Mouse (Mus musculus): ENCODE data around the gene Gm4779. TPM values are rescaled to one million over a fixed set of nuclear protein-coding genes. Genes with fewer than 3 reads are reported as not detected.
"Not testable (repeated sequence)": the region's sequence is repeated elsewhere in the genome, so short reads cannot be mapped to it uniquely, and the experiment has no call there.

The Gm4779 gene
- polyA plus RNA-seq (2015; fragmentation: Nextera tagmentation; extraction: Ambion mirVana): 0.25 TPM in 1 of 2 replicates, not detected in the other

DNA sequence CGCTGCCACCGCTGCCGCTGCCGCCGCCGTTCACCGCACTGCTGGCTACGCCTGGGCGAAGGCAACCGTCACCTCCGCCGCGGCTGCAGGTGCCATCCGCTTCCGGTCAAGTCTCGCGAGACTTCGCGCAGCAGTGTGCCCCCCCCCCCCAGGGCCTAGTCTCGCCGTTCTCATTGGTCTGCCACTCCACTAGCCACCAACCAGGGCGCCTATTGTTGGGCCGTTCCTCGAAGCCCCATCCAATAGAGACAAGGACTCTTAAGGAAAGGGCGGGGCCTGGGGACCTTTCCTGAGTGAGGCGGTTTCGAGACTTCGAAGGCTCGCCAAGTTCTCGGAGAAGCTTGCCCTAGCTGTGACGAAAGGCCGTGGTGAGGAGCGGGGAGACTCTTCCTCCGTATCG lies at the start of gene Gm4779, which contains the start of gene 8030474K03Rik:
TSS of gene Gm4779 (minus strand) at position 82 of the 400 bp plus-strand sequence.
TSS of gene 8030474K03Rik (plus strand) at position 315 of the 400 bp plus-strand sequence.
- 95% methylated on average over 29 of the region's 35 CpGs for WGBS
- no peak for ATAC-seq

DNA sequence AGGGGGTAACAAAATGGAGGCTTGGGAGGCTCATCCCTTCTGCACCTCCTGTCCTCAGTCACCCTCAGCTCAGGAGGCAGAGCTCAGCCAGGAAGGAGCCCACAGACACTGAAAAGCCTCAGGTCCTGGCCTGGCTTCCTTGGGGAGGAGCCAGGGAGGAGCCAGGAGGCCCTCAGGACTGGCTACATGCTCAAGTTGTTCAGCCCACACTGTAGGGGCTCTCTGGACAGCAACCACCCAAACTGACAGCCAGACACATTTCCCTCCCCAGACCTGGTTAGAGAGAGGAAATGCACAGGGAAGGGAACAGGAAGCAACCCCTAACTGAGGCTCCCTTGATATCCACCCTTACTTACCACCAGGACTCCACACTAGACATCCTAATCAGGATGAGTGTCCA lies 25.8 kb upstream of the Gm4779 start:
- not testable (repeated sequence) for H3K27ac ChIP-seq (ENCODE audit: low read depth, low read length); H3K9ac ChIP-seq (ENCODE audit: low read depth, low read length); H3K9me3 ChIP-seq (ENCODE audit: control insufficient read depth, low read length); H3K36me3 ChIP-seq (ENCODE audit: control insufficient read depth, insufficient read depth, low read length); H3K4me1 ChIP-seq (ENCODE audit: control insufficient read depth, insufficient read depth, low read depth, low read length); H3K27me3 ChIP-seq (replicated peaks; ENCODE audit: control insufficient read depth, insufficient read depth, low read length); H3K4me2 ChIP-seq (ENCODE audit: low read length); H3K4me3 ChIP-seq (ENCODE audit: low read length); ATAC-seq

More for the DNA sequence above, at the start of gene Gm4779, which contains the start of gene 8030474K03Rik:
- Histone ChIP-seq H3K36me3 (ENCODE audit: control insufficient read depth, insufficient read depth, low read length) (no peaks in the 10 kb centered on the region), H3K4me3 (ENCODE audit: low read length) (no peak within 1 kb of the TSS), H3K9me3 (ENCODE audit: control insufficient read depth, low read length) (peaks cover 3% of the 10 kb centered on the region; the same call in 1 of the 2 replicates), H3K27ac (ENCODE audit: low read depth, low read length) (no peak within 1 kb of the TSS), H3K4me1 (ENCODE audit: control insufficient read depth, insufficient read depth, low read depth, low read length) (no peaks in the 10 kb centered on the region), H3K9ac (ENCODE audit: low read depth, low read length) (no peak within 1 kb of the TSS), H3K27me3 (replicated peaks; ENCODE audit: control insufficient read depth, insufficient read depth, low read length) (no peaks in the 10 kb centered on the region), H3K4me2 (ENCODE audit: low read length) (no peak within 1 kb of the TSS)

DNA sequence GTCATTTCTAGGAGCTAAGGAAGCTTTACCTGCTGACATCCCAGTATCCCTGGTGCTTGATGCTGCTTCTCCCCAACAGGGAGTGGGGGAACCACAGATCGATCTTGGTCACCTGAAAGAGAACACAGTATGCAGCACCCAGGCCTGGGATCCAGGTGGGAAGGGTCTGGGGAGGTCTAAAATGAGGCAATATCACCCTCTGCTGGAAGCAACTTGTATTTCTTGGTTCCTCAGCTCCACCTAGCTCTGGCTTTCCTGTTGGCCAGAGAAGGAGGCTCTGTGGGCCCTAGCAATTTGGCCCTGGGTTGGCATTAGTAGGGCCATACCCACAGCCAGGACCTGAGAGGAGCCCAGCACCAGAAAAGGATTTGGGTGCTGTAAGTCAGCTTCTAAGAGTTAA lies 24.9 kb upstream of the Gm4779 start:
- Histone ChIP-seq H3K36me3 (ENCODE audit: control insufficient read depth, insufficient read depth, low read length) (no peaks in the 10 kb centered on the region), H3K27me3 (replicated peaks; ENCODE audit: control insufficient read depth, insufficient read depth, low read length) (peaks cover 3% of the 10 kb centered on the region; the same call in 1 of the 2 replicates), H3K4me1 (ENCODE audit: control insufficient read depth, insufficient read depth, low read depth, low read length) (no peaks in the 10 kb centered on the region), H3K4me3 (ENCODE audit: low read length) (no peak overlapping the region), H3K27ac (ENCODE audit: low read depth, low read length) (no peak overlapping the region), H3K9ac (ENCODE audit: low read depth, low read length) (no peak overlapping the region), H3K4me2 (ENCODE audit: low read length) (no peak overlapping the region), H3K9me3 (ENCODE audit: control insufficient read depth, low read length) (no peaks in the 10 kb centered on the region)
- ATAC-seq: peak; percentile 58
- 57% methylated on average over 1 of the region's 1 CpGs for WGBS

DNA sequence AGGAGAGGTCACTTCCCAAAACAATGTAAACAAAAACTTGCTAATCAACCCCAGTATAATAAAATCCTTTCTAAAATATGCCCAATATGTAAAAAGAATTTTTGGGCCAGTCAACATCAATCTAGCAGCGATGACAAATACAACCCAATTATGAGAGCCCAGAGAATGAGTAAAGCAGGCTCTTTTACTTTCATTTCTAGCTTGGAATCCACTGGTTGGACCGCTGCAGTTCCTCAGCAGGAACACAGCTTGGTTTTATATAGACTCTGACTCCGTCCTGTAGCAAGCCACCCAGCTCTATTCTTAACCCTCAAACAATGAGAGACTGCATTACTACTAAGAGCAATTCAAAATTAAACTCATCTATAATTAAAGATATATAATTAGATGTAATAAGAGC lies 17.5 kb upstream of the Gm4779 start:
- WGBS: 72% methylated on average over 3 of the region's 3 CpGs
- H3K36me3 ChIP-seq (ENCODE audit: control insufficient read depth, insufficient read depth, low read length): no peaks in the 10 kb centered on the region
- H3K27me3 ChIP-seq (replicated peaks; ENCODE audit: control insufficient read depth, insufficient read depth, low read length): no peaks in the 10 kb centered on the region; the same call in 1 of the 2 replicates
- H3K4me1 ChIP-seq (ENCODE audit: control insufficient read depth, insufficient read depth, low read depth, low read length): no peaks in the 10 kb centered on the region
- ATAC-seq: no peak
- H3K27ac ChIP-seq (ENCODE audit: low read depth, low read length): no peak overlapping the region
- H3K9me3 ChIP-seq (ENCODE audit: control insufficient read depth, low read length): no peaks in the 10 kb centered on the region
- H3K9ac ChIP-seq (ENCODE audit: low read depth, low read length): no peak overlapping the region
- no peak overlapping the region for H3K4me2 ChIP-seq (ENCODE audit: low read length)
- H3K4me3 ChIP-seq (ENCODE audit: low read length): no peak overlapping the region

DNA sequence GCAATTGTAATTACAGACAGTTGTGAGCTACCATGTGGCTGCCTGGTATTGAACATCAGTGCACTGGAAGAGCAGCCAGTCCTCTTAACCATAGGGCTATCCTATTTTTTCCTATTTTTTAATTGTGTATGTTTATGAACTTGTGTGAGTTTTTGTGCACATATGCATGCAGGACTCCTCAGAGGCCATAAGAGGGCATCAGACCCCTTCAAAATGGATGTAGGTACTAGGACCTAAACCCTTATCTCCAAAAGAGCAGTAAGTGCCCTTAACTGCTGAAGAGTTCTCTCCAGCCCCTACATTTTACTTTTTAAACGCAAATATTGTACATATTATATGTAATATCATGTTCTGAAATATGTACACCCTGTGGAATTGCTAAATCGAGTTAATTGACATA lies 11.3 kb upstream of the Gm4779 start:
- Histone ChIP-seq H3K27ac (ENCODE audit: low read depth, low read length) (no peak overlapping the region), H3K36me3 (ENCODE audit: control insufficient read depth, insufficient read depth, low read length) (no peaks in the 10 kb centered on the region), H3K9ac (ENCODE audit: low read depth, low read length) (no peak overlapping the region), H3K9me3 (ENCODE audit: control insufficient read depth, low read length) (no peaks in the 10 kb centered on the region), H3K4me1 (ENCODE audit: control insufficient read depth, insufficient read depth, low read depth, low read length) (no peaks in the 10 kb centered on the region), H3K4me2 (ENCODE audit: low read length) (no peak overlapping the region), H3K4me3 (ENCODE audit: low read length) (no peak overlapping the region), H3K27me3 (replicated peaks; ENCODE audit: control insufficient read depth, insufficient read depth, low read length) (no peaks in the 10 kb centered on the region)
- WGBS: 33% methylated on average over 2 of the region's 2 CpGs
- no peak for ATAC-seq

DNA sequence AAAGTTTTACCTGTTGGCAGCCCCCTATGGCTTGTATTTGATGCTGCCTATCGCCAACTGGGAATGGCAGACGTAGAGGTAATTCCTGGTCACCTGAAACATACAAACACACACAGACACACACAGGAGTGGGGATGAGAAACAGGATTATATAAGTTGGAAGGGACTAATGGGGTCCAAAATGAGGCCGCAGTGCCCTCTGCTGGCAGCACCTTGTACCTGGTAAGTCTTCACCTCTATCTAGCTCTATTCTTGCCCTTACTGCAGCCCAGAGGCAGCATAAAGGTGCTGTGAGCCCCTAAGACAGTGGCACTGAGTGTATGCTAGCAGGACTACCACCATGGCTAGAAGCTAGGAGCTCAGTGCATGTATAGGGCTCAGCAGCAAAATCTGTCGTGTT lies 2.7 kb downstream of the Gm4779 start:
- 47% methylated on average over 4 of the region's 4 CpGs for WGBS
- peak; percentile 67; the same call in 1 of the 2 replicates for ATAC-seq
- Histone ChIP-seq H3K27ac (ENCODE audit: low read depth, low read length) (no peak overlapping the region), H3K36me3 (ENCODE audit: control insufficient read depth, insufficient read depth, low read length) (no peaks in the 10 kb centered on the region), H3K4me1 (ENCODE audit: control insufficient read depth, insufficient read depth, low read depth, low read length) (no peaks in the 10 kb centered on the region), H3K4me2 (ENCODE audit: low read length) (no peak overlapping the region), H3K27me3 (replicated peaks; ENCODE audit: control insufficient read depth, insufficient read depth, low read length) (no peaks in the 10 kb centered on the region), H3K4me3 (ENCODE audit: low read length) (no peak overlapping the region), H3K9ac (ENCODE audit: low read depth, low read length) (no peak overlapping the region), H3K9me3 (ENCODE audit: control insufficient read depth, low read length) (peaks cover 3% of the 10 kb centered on the region; the same call in 1 of the 2 replicates)

DNA sequence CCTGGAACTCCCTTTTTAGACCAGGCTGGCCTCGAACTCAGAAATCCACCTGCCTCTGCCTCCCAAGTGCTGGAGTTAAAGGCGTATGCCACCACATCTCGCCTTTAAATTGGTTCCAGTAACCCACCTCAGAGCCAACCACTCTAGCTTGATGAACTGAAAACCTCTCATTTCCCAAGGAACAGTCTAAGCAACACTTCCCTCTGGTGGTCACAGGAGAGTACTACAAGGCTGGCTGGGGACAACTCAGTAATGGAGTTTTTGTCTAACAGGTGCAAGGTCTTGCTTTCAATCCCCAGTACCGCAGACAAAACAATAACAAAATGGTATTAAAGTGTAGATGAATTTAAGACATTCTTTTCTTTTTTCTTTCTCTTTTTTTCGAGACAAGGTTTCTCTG lies 22.2 kb downstream of the Gm4779 start:
- Histone ChIP-seq H3K36me3 (ENCODE audit: control insufficient read depth, insufficient read depth, low read length) (no peaks in the 10 kb centered on the region), H3K27me3 (replicated peaks; ENCODE audit: control insufficient read depth, insufficient read depth, low read length) (peaks cover 3% of the 10 kb centered on the region), H3K27ac (ENCODE audit: low read depth, low read length) (no peak overlapping the region), H3K4me3 (ENCODE audit: low read length) (no peak overlapping the region), H3K9me3 (ENCODE audit: control insufficient read depth, low read length) (no peaks in the 10 kb centered on the region), H3K9ac (ENCODE audit: low read depth, low read length) (no peak overlapping the region), H3K4me2 (ENCODE audit: low read length) (no peak overlapping the region), H3K4me1 (ENCODE audit: control insufficient read depth, insufficient read depth, low read depth, low read length) (no peaks in the 10 kb centered on the region)
- no peak for ATAC-seq
- WGBS: 44% methylated on average over 5 of the region's 5 CpGs

DNA sequence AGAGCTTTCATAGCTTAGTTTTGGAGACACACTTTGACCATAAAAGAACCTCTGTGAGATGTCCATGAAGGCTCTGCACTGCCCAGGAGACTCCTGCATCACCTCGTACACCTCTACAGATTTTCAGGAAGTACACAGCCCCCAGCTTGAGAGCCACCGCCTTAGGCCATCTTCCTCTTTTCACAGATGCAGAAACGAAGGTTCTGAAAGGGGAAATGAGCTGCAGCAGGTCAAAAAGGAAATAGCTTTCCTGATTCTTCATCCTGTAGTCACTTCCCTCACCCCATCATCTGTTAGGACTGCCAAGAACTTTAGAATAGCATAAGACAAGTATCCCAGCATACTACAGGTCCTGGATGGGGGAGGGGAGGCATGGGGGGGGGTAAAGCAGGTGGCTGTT lies 23.9 kb downstream of the Gm4779 start:
- WGBS: 79% methylated on average over 3 of the region's 3 CpGs
- no peak overlapping the region for H3K4me2 ChIP-seq (ENCODE audit: low read length)
- no peak for ATAC-seq

DNA sequence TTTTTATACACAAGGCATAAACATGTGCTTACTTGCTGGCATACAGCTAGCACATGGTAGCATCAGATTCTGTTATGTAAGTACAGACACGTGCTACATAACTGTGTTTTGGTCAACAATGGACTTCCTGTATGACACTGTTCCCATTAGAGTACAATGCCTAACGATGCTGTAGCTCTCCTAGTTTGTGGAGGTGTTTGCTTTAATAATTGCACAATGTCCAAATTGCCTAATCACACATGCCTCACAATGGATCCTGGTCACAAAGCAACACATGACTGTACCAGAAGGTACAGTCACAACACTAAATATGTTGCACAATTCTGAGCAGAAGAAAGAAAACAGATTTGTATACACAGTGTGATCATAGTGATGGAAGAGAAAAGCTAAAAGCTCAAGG lies 24.7 kb downstream of the Gm4779 start:
- Histone ChIP-seq H3K36me3 (ENCODE audit: control insufficient read depth, insufficient read depth, low read length) (no peaks in the 10 kb centered on the region), H3K4me1 (ENCODE audit: control insufficient read depth, insufficient read depth, low read depth, low read length) (no peaks in the 10 kb centered on the region), H3K27me3 (replicated peaks; ENCODE audit: control insufficient read depth, insufficient read depth, low read length) (peaks cover 3% of the 10 kb centered on the region), H3K27ac (ENCODE audit: low read depth, low read length) (no peak overlapping the region), H3K9ac (ENCODE audit: low read depth, low read length) (no peak overlapping the region), H3K4me3 (ENCODE audit: low read length) (no peak overlapping the region), H3K9me3 (ENCODE audit: control insufficient read depth, low read length) (no peaks in the 10 kb centered on the region), H3K4me2 (ENCODE audit: low read length) (no peak overlapping the region)
- WGBS: 72% methylated on average over 2 of the region's 2 CpGs
- no peak for ATAC-seq

More for the DNA sequence above, 23.9 kb downstream of the Gm4779 start:
- Histone ChIP-seq H3K9me3 (ENCODE audit: control insufficient read depth, low read length) (no peaks in the 10 kb centered on the region), H3K9ac (ENCODE audit: low read depth, low read length) (no peak overlapping the region), H3K27me3 (replicated peaks; ENCODE audit: control insufficient read depth, insufficient read depth, low read length) (peaks cover 3% of the 10 kb centered on the region), H3K4me3 (ENCODE audit: low read length) (no peak overlapping the region), H3K4me1 (ENCODE audit: control insufficient read depth, insufficient read depth, low read depth, low read length) (no peaks in the 10 kb centered on the region), H3K27ac (ENCODE audit: low read depth, low read length) (no peak overlapping the region), H3K36me3 (ENCODE audit: control insufficient read depth, insufficient read depth, low read length) (no peaks in the 10 kb centered on the region)

DNA sequence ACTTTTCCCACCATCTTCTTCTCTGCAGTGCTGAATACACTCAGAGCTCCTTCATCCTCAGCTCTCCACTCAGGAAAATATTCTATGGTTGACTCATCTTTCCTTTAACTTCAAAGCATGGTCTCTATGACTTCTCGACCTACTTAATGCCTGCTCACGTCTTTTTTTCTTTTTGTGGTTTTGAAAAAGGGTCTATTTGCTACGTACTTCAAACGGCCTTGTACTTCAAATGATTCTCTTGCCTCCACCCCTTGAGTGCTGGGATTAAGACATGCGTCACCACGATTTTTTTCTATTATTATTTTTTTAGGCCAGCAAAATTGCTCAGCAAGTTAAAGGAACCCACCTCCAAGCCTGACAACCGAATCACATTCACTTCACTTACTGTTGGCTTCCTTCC lies 26.9 kb downstream of the Gm4779 start:
- WGBS: 78% methylated on average over 7 of the region's 7 CpGs
- no peak for ATAC-seq
- H3K4me3 ChIP-seq (ENCODE audit: low read length): no peak overlapping the region
- H3K4me1 ChIP-seq (ENCODE audit: control insufficient read depth, insufficient read depth, low read depth, low read length): no peaks in the 10 kb centered on the region
- H3K9ac ChIP-seq (ENCODE audit: low read depth, low read length): no peak overlapping the region
- no peaks in the 10 kb centered on the region for H3K27me3 ChIP-seq (replicated peaks; ENCODE audit: control insufficient read depth, insufficient read depth, low read length)
- H3K4me2 ChIP-seq (ENCODE audit: low read length): no peak overlapping the region
- no peak overlapping the region for H3K27ac ChIP-seq (ENCODE audit: low read depth, low read length)
- H3K9me3 ChIP-seq (ENCODE audit: control insufficient read depth, low read length): no peaks in the 10 kb centered on the region
- no peaks in the 10 kb centered on the region for H3K36me3 ChIP-seq (ENCODE audit: control insufficient read depth, insufficient read depth, low read length)

All from hindbrain, embryonic 16.5 days (tissue).